Mouse (Mus musculus) urinary bladder, postnatal 36 days (tissue): ENCODE measurements around the gene Olfr146.

ENCODE experiments used
- DNase-seq, 2 experiments: peaks; one replicate each; pipeline ENCODE4 v3.0.0; 2022; ENCODE audit warnings: low spot score in 2 of 2, mixed read lengths in 1 of 2

The Olfr146 gene

GRCm38 (mm10) chr9:39023277-39023676, at the start of gene Olfr146:
Olfr146 (minus strand) TSS chr9:39023377.
- DNase-seq: no peak

- DNase-seq: no peak
Measured at GRCm38 (mm10) chr9:39064851-39065250, 41.7 kb upstream of the Olfr146 start, which contains the start of gene Olfr937. Olfr937 (minus strand) TSS chr9:39064951.

GRCm38 (mm10) chr9:38999583-38999982, 23.6 kb downstream of the Olfr146 start, which contains the start of gene Olfr935:
Olfr935 (minus strand) TSS chr9:38999683.
- no peak for DNase-seq

GRCm38 (mm10) chr9:38988215-38988614, 35.0 kb downstream of the Olfr146 start, which contains the start of gene Olfr934:
Olfr934 (minus strand) TSS chr9:38988315.
- no peak for DNase-seq

- DNase-seq: no peak
Measured at GRCm38 (mm10) chr9:38972013-38972412, 51.2 kb downstream of the Olfr146 start, which contains the start of gene Olfr933. Olfr933 (plus strand) TSS chr9:38972313.
